Mouse (Mus musculus) gonadal fat pad, adult 2 months (tissue): ENCODE measurements around the gene Cd2ap. TPM values are rescaled to one million over a fixed set of nuclear protein-coding genes. Genes with fewer than 3 reads are reported as not detected.
A peak's percentile ranks its signal among the peaks of the same experiment; 100 is the strongest.
"Not testable (repeated sequence)": the region's sequence is repeated elsewhere in the genome, so short reads cannot be mapped to it uniquely, and the experiment has no call there.

ENCODE experiments used
- DNase-seq: peaks from one replicate; pipeline ENCODE4 v3.0.0-alpha.2; 2012; ENCODE audit warnings: low read depth
- polyA plus RNA-seq: library from polyadenylated mRNA; depleted of rRNA; stranded (reverse); fragments of >200 nt; gene quantifications from 2 replicates; pipeline ENCODE4 v1.2.3, GENCODE M21; 2012; rRNA removed

The Cd2ap gene
- polyA plus RNA-seq = 13.3 and 16.8 TPM in 2 replicates

- peak; percentile 27 for DNase-seq
These were observed at the start of gene Cd2ap for GRCm38 (mm10) chr17:42876001-42876903. Cd2ap (minus strand) TSS chr17:42876665.

- DNase-seq = no peak
These were observed 48.3 kb upstream of the Cd2ap start for GRCm38 (mm10) chr17:42924731-42925130.

- no peak for DNase-seq
These were observed 42.3 kb upstream of the Cd2ap start for GRCm38 (mm10) chr17:42918810-42919209.

- no peak for DNase-seq
These were observed 38.3 kb upstream of the Cd2ap start for GRCm38 (mm10) chr17:42914726-42915125.

GRCm38 (mm10) chr17:42912193-42912592, 35.7 kb upstream of the Cd2ap start:
- DNase-seq = no peak

GRCm38 (mm10) chr17:42910476-42910875, 34.0 kb upstream of the Cd2ap start:
- no peak for DNase-seq

- no peak for DNase-seq
These were observed 32.9 kb upstream of the Cd2ap start for GRCm38 (mm10) chr17:42909376-42909775.

GRCm38 (mm10) chr17:42908744-42909370, 32.4 kb upstream of the Cd2ap start:
- no peak for DNase-seq

GRCm38 (mm10) chr17:42908136-42908535, 31.7 kb upstream of the Cd2ap start:
- no peak for DNase-seq

GRCm38 (mm10) chr17:42906456-42906855, 30.0 kb upstream of the Cd2ap start:
- not testable (repeated sequence) for DNase-seq

GRCm38 (mm10) chr17:42905919-42906318, 29.5 kb upstream of the Cd2ap start:
- DNase-seq = no peak

GRCm38 (mm10) chr17:42900795-42901194, 24.3 kb upstream of the Cd2ap start:
- DNase-seq = no peak

- no peak for DNase-seq
These were observed 10.8 kb upstream of the Cd2ap start for GRCm38 (mm10) chr17:42887282-42887707.

GRCm38 (mm10) chr17:42885091-42885501, 8.6 kb upstream of the Cd2ap start:
- DNase-seq = no peak

- DNase-seq = no peak
These were observed 7.9 kb upstream of the Cd2ap start for GRCm38 (mm10) chr17:42884382-42884781.

GRCm38 (mm10) chr17:42883769-42884168, 7.3 kb upstream of the Cd2ap start:
- DNase-seq = no peak

- DNase-seq = no peak
These were observed 6.8 kb upstream of the Cd2ap start for GRCm38 (mm10) chr17:42883315-42883714.

- no peak for DNase-seq
These were observed 6.4 kb upstream of the Cd2ap start for GRCm38 (mm10) chr17:42882873-42883272.

GRCm38 (mm10) chr17:42876904-42877425, 500 bp upstream of the Cd2ap start:
- no peak for DNase-seq

GRCm38 (mm10) chr17:42875571-42876000, 879 bp downstream of the Cd2ap start:
- DNase-seq = peak; percentile 22

GRCm38 (mm10) chr17:42875015-42875414, 1.4 kb downstream of the Cd2ap start:
- no peak for DNase-seq

- no peak for DNase-seq
These were observed 6.0 kb downstream of the Cd2ap start for GRCm38 (mm10) chr17:42870465-42870864.

- no peak for DNase-seq
These were observed 13.3 kb downstream of the Cd2ap start for GRCm38 (mm10) chr17:42863186-42863585.
